Mouse (Mus musculus) kidney, postnatal 0 days (tissue): ENCODE results near the gene Tbx5. TPM values are rescaled to one million over a fixed set of nuclear protein-coding genes. Genes with fewer than 3 reads are reported as not detected.

Experiments used
- ATAC-seq: fragments of 200-750 bp; cut with Nextera tagmentation; replicated peaks from 2 replicates; pipeline ENCODE4 v1.8.0; 2017; ENCODE audit warnings: low read depth, moderate number of reproducible peaks, moderate TSS enrichment, moderate library complexity; ENCODE audit not compliant: low FRiP score
- DNase-seq: peaks from one replicate; pipeline ENCODE4 v3.0.0-alpha.2; 2016; ENCODE audit warnings: low spot score
- H3K27ac ChIP-seq: fragments of 300-500 bp; sonication (generic); 2 replicates; pipeline ENCODE4 v1.5.1; 2014; ENCODE audit warnings: mild to moderate bottlenecking
- H3K27me3 ChIP-seq: fragments of 300-500 bp; sonication (generic); 2 replicates; pipeline ENCODE4 v1.6.1; 2014; ENCODE audit warnings: low read length, mixed read lengths; ENCODE audit not compliant: insufficient read depth
- H3K36me3 ChIP-seq: fragments of 300-500 bp; sonication (generic); 2 replicates; pipeline ENCODE4 v1.6.1; 2014; ENCODE audit warnings: low read length, mixed read lengths; ENCODE audit not compliant: insufficient read depth
- H3K4me1 ChIP-seq: fragments of 300-500 bp; sonication (generic); replicated peaks from 2 replicates; pipeline ENCODE4 v1.6.1; 2014; ENCODE audit warnings: antibody characterized with exemption, low read length, mixed read lengths; ENCODE audit not compliant: insufficient read depth
- H3K4me2 ChIP-seq: fragments of 300-500 bp; sonication (generic); 2 replicates; pipeline ENCODE4 v1.6.1; 2014; ENCODE audit warnings: mild to moderate bottlenecking, low read length, moderate library complexity, mixed read lengths
- H3K4me3 ChIP-seq: fragments of 300-500 bp; sonication (generic); replicated peaks from 2 replicates; pipeline ENCODE4 v1.5.1; 2014; ENCODE audit warnings: low read depth, low read length
- H3K9ac ChIP-seq: fragments of 300-500 bp; sonication (generic); 2 replicates; pipeline ENCODE4 v1.6.1; 2014; ENCODE audit warnings: low read depth, low read length
- H3K9me3 ChIP-seq: fragments of 300-500 bp; sonication (generic); replicated peaks from 2 replicates; pipeline ENCODE4 v1.6.1; 2016; ENCODE audit warnings: low read length, inconsistent platforms, mixed read lengths
- CTCF ChIP-seq: IDR thresholded peaks from 2 replicates; pipeline ENCODE4 v1.5.1; 2016; ENCODE audit warnings: antibody characterized with exemption, low read depth, mild to moderate bottlenecking, moderate library complexity
- WGBS: fragments of 180-500 bp; shearing (Covaris S2); extraction: QIAGEN DNeasy Blood & Tissue Kit; methylation state at CpG from one replicate; pipeline ENCODE4 v1.1.7; 2014; 5-methylcytosine and 5-hydroxymethylcytosine counted together
- polyA plus RNA-seq: library from polyadenylated mRNA; unstranded; fragments of >200 nt; fragmentation: Nextera tagmentation; extraction: Ambion mirVana; gene quantifications from 2 replicates; pipeline ENCODE4 v1.2.1, GENCODE M21; 2015

Tbx5 gene
- polyA plus RNA-seq, 1 experiment from 2014 or later, result not detected

DNA sequence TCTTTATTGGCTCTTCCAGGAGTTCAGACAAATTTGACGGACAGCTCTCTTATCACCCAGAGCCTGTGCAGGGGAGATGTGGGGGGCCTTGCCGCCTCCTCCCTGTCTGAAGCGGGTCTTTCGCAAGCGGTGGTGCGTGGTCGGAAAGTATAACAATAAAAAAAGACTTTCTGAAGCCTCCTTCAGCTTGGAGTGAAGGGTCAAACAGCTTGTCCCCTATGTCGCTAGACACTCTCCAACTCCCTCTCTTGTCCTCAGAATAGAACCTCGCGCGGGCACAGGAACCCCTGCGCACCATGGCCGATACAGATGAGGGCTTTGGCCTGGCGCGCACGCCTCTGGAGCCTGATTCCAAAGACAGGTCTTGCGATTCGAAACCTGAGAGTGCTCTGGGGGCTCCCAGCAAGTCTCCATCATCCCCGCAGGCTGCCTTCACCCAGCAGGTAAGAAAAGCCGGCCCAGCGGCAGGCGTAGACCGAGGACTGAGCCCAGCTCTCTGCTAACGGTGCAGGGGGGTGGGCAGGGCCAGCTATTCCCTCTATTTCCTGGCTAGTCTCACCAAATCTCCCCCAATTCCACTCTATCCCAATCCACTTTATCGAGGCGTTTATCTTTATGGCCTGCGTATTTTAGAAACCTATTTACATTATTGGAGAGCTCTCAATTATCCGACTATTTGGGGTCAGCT is 4.3 kb downstream of the Tbx5 start:
- DNase-seq, result no peak
- Histone ChIP-seq H3K4me2 (no peak overlapping the region), H3K9me3 (no peaks in the 10 kb centered on the region), H3K27me3 (peaks cover 81% of the 10 kb centered on the region), H3K9ac (no peak overlapping the region), H3K4me1 (no peaks in the 10 kb centered on the region), H3K36me3 (no peaks in the 10 kb centered on the region), H3K4me3 (no peak overlapping the region), H3K27ac (no peak overlapping the region)
- no peak for ATAC-seq
- no peak for TF ChIP-seq CTCF
- 2% methylated on average over 28 of the region's 28 CpGs for WGBS

DNA sequence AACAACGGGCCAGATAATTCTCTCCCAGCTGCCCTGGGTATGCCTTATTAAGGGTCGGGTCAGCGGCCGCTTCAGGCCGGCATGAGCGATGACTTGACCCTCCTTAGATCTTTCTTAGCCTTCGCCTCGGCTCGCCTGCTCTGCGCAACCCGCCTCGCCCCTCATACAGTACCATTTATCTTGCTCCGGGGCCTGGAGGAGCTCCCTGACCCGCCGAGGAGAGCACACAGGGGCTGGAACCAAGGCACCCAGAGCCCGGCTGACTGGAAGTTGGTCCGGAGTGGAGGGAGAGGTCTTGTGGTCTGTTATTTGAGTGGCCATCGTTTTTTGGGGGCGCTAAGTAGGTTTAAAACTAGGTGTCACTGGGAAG is 4.8 kb downstream of the Tbx5 start:
- no peak overlapping the region for H3K4me3 ChIP-seq
- no peak overlapping the region for H3K4me2 ChIP-seq
- H3K9ac ChIP-seq, result no peak overlapping the region
- no peaks in the 10 kb centered on the region for H3K9me3 ChIP-seq
- H3K4me1 ChIP-seq, result no peaks in the 10 kb centered on the region
- WGBS, result under 1% methylated on average over 19 of the region's 19 CpGs
- no peak for DNase-seq
- peaks cover 81% of the 10 kb centered on the region for H3K27me3 ChIP-seq
- H3K27ac ChIP-seq, result no peak overlapping the region
- no peak for ATAC-seq
- no peaks in the 10 kb centered on the region for H3K36me3 ChIP-seq
- no peak for TF ChIP-seq CTCF

DNA sequence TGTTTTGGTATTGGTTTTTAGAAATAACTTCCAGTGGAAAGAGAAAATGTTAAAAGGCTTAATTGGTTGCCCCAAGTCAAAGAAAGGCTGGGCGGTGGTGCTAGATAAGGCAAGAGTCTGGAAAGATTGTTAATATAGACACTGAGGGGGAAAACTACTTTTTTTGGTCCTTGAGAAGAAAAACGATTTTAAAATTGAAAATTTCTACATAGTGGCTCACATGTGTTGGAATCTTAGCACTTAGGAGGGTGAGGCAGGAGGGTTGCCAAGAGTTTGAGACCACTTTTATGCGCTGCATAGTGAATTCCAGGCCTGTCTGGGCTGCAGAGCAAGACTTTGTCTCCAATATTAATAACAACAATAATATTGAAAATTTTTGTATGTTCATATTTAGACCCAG is 5.4 kb downstream of the Tbx5 start:
- Histone ChIP-seq H3K4me3 (no peak overlapping the region), H3K27ac (no peak overlapping the region), H3K4me1 (no peaks in the 10 kb centered on the region), H3K9ac (no peak overlapping the region), H3K27me3 (peaks cover 81% of the 10 kb centered on the region), H3K4me2 (no peak overlapping the region), H3K9me3 (no peaks in the 10 kb centered on the region), H3K36me3 (no peaks in the 10 kb centered on the region)
- WGBS, result 10% methylated on average over 3 of the region's 3 CpGs
- ATAC-seq (no peak), DNase-seq (no peak)
- TF ChIP-seq CTCF, result no peak

DNA sequence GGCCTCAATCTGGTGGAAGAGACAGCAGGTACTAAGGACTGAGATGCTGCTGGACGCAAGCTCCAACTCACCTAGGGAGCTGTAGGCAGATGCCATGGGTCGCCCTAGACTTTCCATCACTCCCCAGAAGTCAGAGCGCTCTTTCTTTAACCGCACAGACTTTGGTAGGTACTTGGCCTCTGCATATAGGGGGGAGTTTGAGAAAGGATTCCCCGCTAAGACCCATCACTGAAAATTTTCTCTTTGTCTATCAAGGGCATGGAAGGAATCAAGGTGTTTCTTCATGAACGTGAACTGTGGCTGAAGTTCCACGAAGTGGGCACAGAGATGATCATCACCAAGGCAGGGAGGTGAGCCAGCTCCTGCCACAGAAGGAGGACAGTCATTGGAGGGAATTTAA is 6.0 kb downstream of the Tbx5 start:
- no peak for TF ChIP-seq CTCF
- no peaks in the 10 kb centered on the region for H3K4me1 ChIP-seq
- no peak overlapping the region for H3K4me2 ChIP-seq

DNA sequence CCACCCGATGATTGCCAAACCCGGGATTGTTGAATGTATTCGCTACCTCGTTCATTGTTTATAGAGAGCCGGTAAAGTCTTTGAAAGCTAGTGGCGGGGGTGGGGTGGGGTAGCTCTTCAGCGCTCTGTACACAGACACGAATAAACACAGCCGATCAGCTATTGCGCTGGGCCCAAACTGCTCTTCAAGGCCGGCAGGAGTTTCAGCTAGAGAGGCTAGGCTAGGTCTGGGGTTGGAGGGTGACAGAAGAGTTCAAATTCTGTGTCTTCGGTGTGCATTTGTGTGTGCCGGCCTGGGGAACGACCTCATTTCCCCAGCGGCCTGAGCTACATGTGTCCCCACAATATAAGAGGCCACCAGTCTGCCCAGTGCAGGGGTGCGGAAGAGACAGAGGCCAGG is 6.7 kb downstream of the Tbx5 start:
- no peaks in the 10 kb centered on the region for H3K4me1 ChIP-seq
- no peaks in the 10 kb centered on the region for H3K9me3 ChIP-seq
- no peak for ATAC-seq
- no peak for DNase-seq
- no peak overlapping the region for H3K9ac ChIP-seq
- no peak overlapping the region for H3K27ac ChIP-seq
- no peaks in the 10 kb centered on the region for H3K36me3 ChIP-seq
- H3K4me3 ChIP-seq, result no peak overlapping the region
- no peak for TF ChIP-seq CTCF
- no peak overlapping the region for H3K4me2 ChIP-seq
- H3K27me3 ChIP-seq, result peaks cover 83% of the 10 kb centered on the region
- 2% methylated on average over 16 of the region's 16 CpGs for WGBS

More for the DNA sequence above, 6.0 kb downstream of the Tbx5 start:
- ATAC-seq, result no peak
- Histone ChIP-seq H3K9ac (no peak overlapping the region), H3K27ac (no peak overlapping the region), H3K27me3 (peaks cover 84% of the 10 kb centered on the region), H3K4me3 (no peak overlapping the region), H3K36me3 (no peaks in the 10 kb centered on the region), H3K9me3 (no peaks in the 10 kb centered on the region)
- WGBS, result 3% methylated on average over 7 of the region's 7 CpGs
- no peak for DNase-seq

DNA sequence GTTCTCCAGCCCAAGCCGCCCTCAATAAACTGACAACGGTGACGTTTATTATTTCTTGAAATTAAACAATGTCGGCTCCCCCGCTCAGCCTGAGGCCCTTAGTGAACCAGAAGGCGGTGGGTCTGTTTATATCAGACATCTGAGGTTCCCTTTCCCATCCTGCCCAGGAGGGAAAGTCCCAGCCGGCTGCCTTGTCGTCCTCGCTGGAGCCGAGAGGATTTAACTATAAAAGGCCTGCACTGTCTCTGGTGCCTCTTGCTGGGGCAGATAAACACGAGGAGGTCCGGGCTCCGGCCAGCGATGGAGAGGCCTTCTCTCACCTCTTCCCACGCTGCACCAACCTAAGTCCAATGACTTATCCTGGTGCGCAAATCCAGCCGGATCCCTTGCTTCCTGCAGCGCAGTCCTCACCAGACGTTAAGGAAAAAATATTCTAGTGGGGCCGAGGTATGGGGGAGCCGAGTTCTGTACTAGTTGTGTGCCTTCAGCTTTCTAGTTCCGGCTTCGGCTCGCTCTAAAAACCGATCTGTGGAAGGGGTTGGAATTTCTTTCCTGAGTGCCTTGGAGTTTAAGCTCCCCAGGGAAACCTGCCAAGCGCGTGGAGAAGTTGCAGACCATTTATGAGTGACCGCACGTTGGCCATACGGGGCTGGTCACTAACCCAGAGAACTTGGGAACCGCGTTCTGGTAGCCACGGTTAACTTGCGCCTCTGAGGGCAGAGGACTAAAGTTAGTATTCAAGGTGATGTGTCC is 7.3 kb downstream of the Tbx5 start:
- WGBS, result 1% methylated on average over 34 of the region's 34 CpGs
- no peak for TF ChIP-seq CTCF
- DNase-seq (no peak), ATAC-seq (no peak)
- Histone ChIP-seq H3K27ac (no peak overlapping the region), H3K9ac (no peak overlapping the region), H3K27me3 (peaks cover 86% of the 10 kb centered on the region), H3K4me3 (no peak overlapping the region), H3K36me3 (no peaks in the 10 kb centered on the region), H3K4me2 (no peak overlapping the region), H3K4me1 (no peaks in the 10 kb centered on the region), H3K9me3 (no peaks in the 10 kb centered on the region)
